Mouse (Mus musculus) ES-E14 (cell line): ENCODE data around the gene Il10.

Experiments used
- HCFC1 ChIP-seq: IDR thresholded peaks from 2 replicates; pipeline ENCODE4 v1.6.1; 2012; ENCODE audit warnings: low read length, inconsistent platforms, borderline replicate concordance; ENCODE audit not compliant: insufficient read depth
- MAFK ChIP-seq: IDR thresholded peaks from 2 replicates; pipeline ENCODE4 v1.6.1; 2014; ENCODE audit warnings: mild to moderate bottlenecking, low read depth, low read length, inconsistent platforms; ENCODE audit not compliant: insufficient read depth
- ZNF384 ChIP-seq: IDR thresholded peaks from 2 replicates; pipeline ENCODE4 v1.6.1; 2012; ENCODE audit warnings: low read depth, low read length, inconsistent platforms

GRCm38 (mm10) chr1:131015879-131016278 is 3.8 kb upstream of the Il10 start:
- TF ChIP-seq HCFC1 (no peak), MAFK (no peak), ZNF384 (no peak)
